Mouse (Mus musculus): Measurements from ENCODE around the gene Grid1.

DNA sequence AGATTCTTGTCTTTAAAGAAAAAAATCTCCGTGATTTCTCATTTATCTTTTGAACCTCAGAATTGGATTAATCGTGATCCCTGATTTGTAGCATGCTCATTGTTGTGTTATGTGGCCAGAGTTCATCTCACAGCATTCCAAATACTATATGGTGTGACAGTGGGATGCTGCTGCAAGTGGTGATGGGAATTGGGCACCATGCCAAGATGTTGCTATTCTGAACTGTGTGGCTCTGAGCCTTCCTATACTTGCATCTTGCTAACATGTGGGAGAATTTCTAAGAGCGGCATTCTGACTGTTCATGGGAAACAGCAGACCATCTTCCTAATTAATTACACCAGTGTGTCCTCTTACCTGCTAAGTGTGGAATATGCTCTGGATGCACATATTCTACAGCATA is 332.5 kb downstream of the Grid1 start:
- TF ChIP-seq CTCF (IDR thresholded peaks at IDR 0.05; ENCODE audit: low read depth) (no peak), EP300 (IDR thresholded peaks at IDR 0.05; ENCODE audit: low read depth) (no peak)
